Mouse (Mus musculus): ENCODE results near the gene Pon3. TPM values are rescaled to one million over a fixed set of nuclear protein-coding genes. Genes with fewer than 3 reads are reported as not detected.

The Pon3 gene
- 27.7 and 30.2 TPM in 2 replicates for polyA plus RNA-seq (2015; fragmentation: Nextera tagmentation; extraction: Ambion mirVana)

DNA sequence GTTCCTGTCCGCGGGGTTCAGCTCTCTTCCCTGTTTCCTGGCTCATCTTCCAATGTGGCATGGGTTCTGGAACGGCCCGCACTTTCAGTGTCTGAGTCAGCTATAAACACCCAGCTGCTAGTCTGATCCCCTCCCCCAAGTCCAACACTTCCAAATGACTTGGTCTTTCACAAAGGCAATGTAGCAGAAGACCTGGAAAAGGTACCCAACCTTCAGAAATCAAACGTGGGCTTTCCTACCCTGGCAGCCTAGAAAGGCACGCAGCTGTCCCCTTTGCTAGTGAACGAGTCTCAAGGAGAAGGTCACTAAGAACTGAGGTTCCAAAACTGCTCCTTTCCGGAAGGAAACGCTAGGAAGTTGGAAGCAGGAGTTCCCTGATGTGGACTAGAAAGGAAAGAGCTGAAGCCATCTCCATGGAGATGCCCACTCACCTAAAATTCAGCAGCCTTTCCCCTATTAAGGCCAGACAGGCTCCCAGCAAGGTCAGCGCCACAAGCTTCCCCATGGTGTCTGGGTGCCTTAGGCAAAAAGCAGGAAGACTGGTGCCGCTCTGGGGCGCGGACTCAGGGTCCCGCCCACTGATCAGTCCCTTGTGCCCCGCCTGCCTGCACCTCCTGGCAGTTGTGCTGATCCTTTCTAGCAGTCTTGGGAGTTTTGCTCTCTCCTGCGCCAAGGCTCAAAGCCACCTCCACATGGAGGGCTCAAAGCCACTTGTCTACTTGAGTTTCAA lies at the start of gene Pon3:
Gene Pon3 (minus strand): TSS at position 565 of the 730 bp plus-strand sequence.
- H3K4me1 ChIP-seq (ENCODE audit: control insufficient read depth, insufficient read depth, low read length), result peaks cover 4% of the 10 kb centered on the region; the same call in 1 of the 2 replicates
- H3K27ac ChIP-seq (ENCODE audit: low read length), result peak within 1 kb of the TSS; percentile 33; the same call in 1 of the 2 replicates
- 3% methylated on average over 16 of the region's 16 CpGs for WGBS
- no peaks in the 10 kb centered on the region for H3K36me3 ChIP-seq (ENCODE audit: control insufficient read depth, insufficient read depth, low read length)
- peak within 1 kb of the TSS; percentile 70 for H3K9ac ChIP-seq (ENCODE audit: low read depth, low read length)
- H3K9me3 ChIP-seq (ENCODE audit: control insufficient read depth, low read length), result no peaks in the 10 kb centered on the region
- H3K27me3 ChIP-seq (replicated peaks; ENCODE audit: control insufficient read depth, insufficient read depth, low read length), result no peaks in the 10 kb centered on the region
- ATAC-seq, result peak; percentile 99
- peak within 1 kb of the TSS; percentile 56 for H3K4me2 ChIP-seq (ENCODE audit: low read depth, low read length)
- peak within 1 kb of the TSS; percentile 56 for H3K4me3 ChIP-seq (ENCODE audit: low read length)

- H3K4me1 ChIP-seq (ENCODE audit: control insufficient read depth, insufficient read depth, low read length), result no peaks in the 10 kb centered on the region
- no peak overlapping the region for H3K9ac ChIP-seq (ENCODE audit: low read depth, low read length)
- no peak overlapping the region for H3K4me2 ChIP-seq (ENCODE audit: low read depth, low read length)
- WGBS, result 78% methylated on average over 8 of the region's 8 CpGs
- H3K27ac ChIP-seq (ENCODE audit: low read length), result no peak overlapping the region
- peak; percentile 40; the same call in 1 of the 2 replicates for ATAC-seq
- H3K9me3 ChIP-seq (ENCODE audit: control insufficient read depth, low read length), result no peaks in the 10 kb centered on the region
- no peaks in the 10 kb centered on the region for H3K36me3 ChIP-seq (ENCODE audit: control insufficient read depth, insufficient read depth, low read length)
- no peak overlapping the region for H3K4me3 ChIP-seq (ENCODE audit: low read length)
- no peaks in the 10 kb centered on the region for H3K27me3 ChIP-seq (replicated peaks; ENCODE audit: control insufficient read depth, insufficient read depth, low read length)
Measured at GRCm38 (mm10) chr6:5304956-5305355, 48.9 kb upstream of the Pon3 start.

DNA sequence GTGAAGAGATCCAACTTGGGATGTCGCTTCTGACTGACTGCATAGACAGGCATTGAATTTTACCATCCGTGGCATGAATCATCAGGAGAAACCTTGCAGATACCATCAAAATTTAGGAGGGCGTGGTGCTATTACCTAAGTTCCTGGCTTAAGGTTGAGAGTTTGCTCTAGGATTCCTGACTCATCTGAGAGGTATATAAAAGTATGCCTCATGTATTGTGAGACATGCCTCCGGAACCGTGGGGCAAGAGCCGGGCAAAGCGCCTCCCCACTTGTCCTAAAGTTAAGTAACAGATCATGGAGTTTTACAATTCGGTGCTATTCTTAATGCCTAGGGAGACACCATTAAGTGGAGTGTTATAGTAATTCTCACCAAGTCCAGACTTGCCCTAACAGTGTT lies 44.5 kb upstream of the Pon3 start:
- 88% methylated on average over 8 of the region's 8 CpGs for WGBS
- no peaks in the 10 kb centered on the region for H3K27me3 ChIP-seq (replicated peaks; ENCODE audit: control insufficient read depth, insufficient read depth, low read length)
- H3K4me3 ChIP-seq (ENCODE audit: low read length), result no peak overlapping the region
- H3K4me1 ChIP-seq (ENCODE audit: control insufficient read depth, insufficient read depth, low read length), result peaks cover 10% of the 10 kb centered on the region; the same call in 1 of the 2 replicates
- no peak overlapping the region for H3K27ac ChIP-seq (ENCODE audit: low read length)
- no peak overlapping the region for H3K9ac ChIP-seq (ENCODE audit: low read depth, low read length)
- no peak overlapping the region for H3K4me2 ChIP-seq (ENCODE audit: low read depth, low read length)
- no peak for ATAC-seq
- H3K9me3 ChIP-seq (ENCODE audit: control insufficient read depth, low read length), result no peaks in the 10 kb centered on the region
- H3K36me3 ChIP-seq (ENCODE audit: control insufficient read depth, insufficient read depth, low read length), result no peaks in the 10 kb centered on the region

- H3K27me3 ChIP-seq (replicated peaks; ENCODE audit: control insufficient read depth, insufficient read depth, low read length), result no peaks in the 10 kb centered on the region
- H3K4me3 ChIP-seq (ENCODE audit: low read length), result no peak overlapping the region
- H3K4me2 ChIP-seq (ENCODE audit: low read depth, low read length), result no peak overlapping the region
- H3K9ac ChIP-seq (ENCODE audit: low read depth, low read length), result no peak overlapping the region
- no peaks in the 10 kb centered on the region for H3K9me3 ChIP-seq (ENCODE audit: control insufficient read depth, low read length)
- H3K27ac ChIP-seq (ENCODE audit: low read length), result no peak overlapping the region
- 69% methylated on average over 5 of the region's 5 CpGs for WGBS
- H3K4me1 ChIP-seq (ENCODE audit: control insufficient read depth, insufficient read depth, low read length), result peaks cover 10% of the 10 kb centered on the region; the same call in 1 of the 2 replicates
- ATAC-seq, result no peak
- H3K36me3 ChIP-seq (ENCODE audit: control insufficient read depth, insufficient read depth, low read length), result peaks cover 2% of the 10 kb centered on the region; the same call in 1 of the 2 replicates
Measured at GRCm38 (mm10) chr6:5299561-5299960, 43.5 kb upstream of the Pon3 start.

- peak within 1 kb of the TSS; percentile 94 for H3K27ac ChIP-seq (ENCODE audit: low read length)
- WGBS, result 1% methylated on average over 46 of the region's 47 CpGs
Measured at GRCm38 (mm10) chr6:5298092-5298554, 42.0 kb upstream of the Pon3 start, which contains the start of gene Pon2. Gene Pon2 (minus strand): TSS chr6:5298455.

GRCm38 (mm10) chr6:5297321-5298091 lies 41.4 kb upstream of the Pon3 start:
- 3% methylated on average over 25 of the region's 25 CpGs for WGBS
- Histone ChIP-seq H3K9me3 (ENCODE audit: control insufficient read depth, low read length) (no peaks in the 10 kb centered on the region), H3K4me1 (ENCODE audit: control insufficient read depth, insufficient read depth, low read length) (peaks cover 10% of the 10 kb centered on the region; the same call in 1 of the 2 replicates), H3K4me2 (ENCODE audit: low read depth, low read length) (peak overlapping the region; percentile 73), H3K9ac (ENCODE audit: low read depth, low read length) (peak overlapping the region; percentile 95), H3K27me3 (replicated peaks; ENCODE audit: control insufficient read depth, insufficient read depth, low read length) (no peaks in the 10 kb centered on the region), H3K4me3 (ENCODE audit: low read length) (peak overlapping the region; percentile 73), H3K27ac (ENCODE audit: low read length) (peak overlapping the region; percentile 94), H3K36me3 (ENCODE audit: control insufficient read depth, insufficient read depth, low read length) (peaks cover 2% of the 10 kb centered on the region; the same call in 1 of the 2 replicates)
- ATAC-seq, result peak; percentile 79

More at GRCm38 (mm10) chr6:5298092-5298554, 42.0 kb upstream of the Pon3 start, which contains the start of gene Pon2:
- Histone ChIP-seq H3K4me2 (ENCODE audit: low read depth, low read length) (peak within 1 kb of the TSS; percentile 73), H3K9ac (ENCODE audit: low read depth, low read length) (peak within 1 kb of the TSS; percentile 95), H3K36me3 (ENCODE audit: control insufficient read depth, insufficient read depth, low read length) (peaks cover 2% of the 10 kb centered on the region; the same call in 1 of the 2 replicates), H3K9me3 (ENCODE audit: control insufficient read depth, low read length) (no peaks in the 10 kb centered on the region), H3K4me1 (ENCODE audit: control insufficient read depth, insufficient read depth, low read length) (peaks cover 10% of the 10 kb centered on the region; the same call in 1 of the 2 replicates), H3K4me3 (ENCODE audit: low read length) (peak within 1 kb of the TSS; percentile 73), H3K27me3 (replicated peaks; ENCODE audit: control insufficient read depth, insufficient read depth, low read length) (no peaks in the 10 kb centered on the region)
- peak; percentile 95 for ATAC-seq

DNA sequence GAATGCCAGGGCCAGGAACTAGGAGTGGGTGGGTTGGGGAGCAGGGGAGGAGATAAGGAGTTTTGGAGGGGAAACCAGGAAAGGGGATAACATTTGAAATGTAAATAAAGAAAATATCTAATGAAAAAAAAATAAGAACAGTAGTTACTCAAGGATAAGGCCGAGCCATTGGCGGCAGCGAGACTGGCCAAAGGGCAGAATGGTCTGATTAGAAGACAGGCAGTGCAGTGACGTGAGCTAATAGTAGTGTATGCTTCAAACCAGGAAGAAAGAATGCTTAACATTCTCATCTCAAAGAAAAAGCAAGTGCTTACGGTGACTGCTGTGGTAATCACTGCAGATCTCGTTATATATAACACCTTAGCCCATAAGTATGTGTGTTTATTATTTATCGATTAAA lies 40.0 kb upstream of the Pon3 start:
- no peaks in the 10 kb centered on the region for H3K9me3 ChIP-seq (ENCODE audit: control insufficient read depth, low read length)
- WGBS, result 78% methylated on average over 7 of the region's 7 CpGs
- H3K4me2 ChIP-seq (ENCODE audit: low read depth, low read length), result peak overlapping the region; percentile 73
- H3K36me3 ChIP-seq (ENCODE audit: control insufficient read depth, insufficient read depth, low read length), result peaks cover 2% of the 10 kb centered on the region; the same call in 1 of the 2 replicates
- H3K27me3 ChIP-seq (replicated peaks; ENCODE audit: control insufficient read depth, insufficient read depth, low read length), result no peaks in the 10 kb centered on the region
- peak overlapping the region; percentile 73 for H3K27ac ChIP-seq (ENCODE audit: low read length)
- ATAC-seq, result peak; percentile 34
- H3K9ac ChIP-seq (ENCODE audit: low read depth, low read length), result no peak overlapping the region
- peak overlapping the region; percentile 73 for H3K4me3 ChIP-seq (ENCODE audit: low read length)
- H3K4me1 ChIP-seq (ENCODE audit: control insufficient read depth, insufficient read depth, low read length), result peaks cover 16% of the 10 kb centered on the region

GRCm38 (mm10) chr6:5294659-5295449 lies 38.8 kb upstream of the Pon3 start:
- H3K4me2 ChIP-seq (ENCODE audit: low read depth, low read length), result no peak overlapping the region
- H3K27me3 ChIP-seq (replicated peaks; ENCODE audit: control insufficient read depth, insufficient read depth, low read length), result no peaks in the 10 kb centered on the region
- peaks cover 16% of the 10 kb centered on the region for H3K4me1 ChIP-seq (ENCODE audit: control insufficient read depth, insufficient read depth, low read length)
- no peak overlapping the region for H3K9ac ChIP-seq (ENCODE audit: low read depth, low read length)
- no peak overlapping the region for H3K27ac ChIP-seq (ENCODE audit: low read length)
- no peak for ATAC-seq
- no peaks in the 10 kb centered on the region for H3K9me3 ChIP-seq (ENCODE audit: control insufficient read depth, low read length)
- 90% methylated on average over 16 of the region's 16 CpGs for WGBS
- no peak overlapping the region for H3K4me3 ChIP-seq (ENCODE audit: low read length)
- H3K36me3 ChIP-seq (ENCODE audit: control insufficient read depth, insufficient read depth, low read length), result peaks cover 2% of the 10 kb centered on the region; the same call in 1 of the 2 replicates
